Mouse (Mus musculus) lung, postnatal 0 days (tissue): ENCODE measurements around the gene Cplx3. TPM values are rescaled to one million over a fixed set of nuclear protein-coding genes. Genes with fewer than 3 reads are reported as not detected.

Experiments
- ATAC-seq: fragments of 200-750 bp; cut with Nextera tagmentation; 2 replicates; pipeline ENCODE4 v1.8.0; 2017; ENCODE audit warnings: moderate library complexity
- DNase-seq: peaks from one replicate; pipeline ENCODE4 v3.0.0-alpha.2; 2016; ENCODE audit warnings: low spot score
- H3K27ac ChIP-seq: fragments of 300-500 bp; sonication (generic); 2 replicates; pipeline ENCODE4 v1.5.1; 2014; ENCODE audit warnings: antibody characterized with exemption, mild to moderate bottlenecking, low read length, mixed read lengths
- H3K27me3 ChIP-seq: fragments of 300-500 bp; sonication (generic); replicated peaks from 2 replicates; pipeline ENCODE4 v1.6.1; 2014; ENCODE audit warnings: low read length, mixed read lengths; ENCODE audit not compliant: insufficient read depth
- H3K36me3 ChIP-seq: fragments of 300-500 bp; sonication (generic); 2 replicates; pipeline ENCODE4 v1.6.1; 2014; ENCODE audit warnings: low read length, mixed read lengths; ENCODE audit not compliant: insufficient read depth
- H3K4me1 ChIP-seq: fragments of 300-500 bp; sonication (generic); 2 replicates; pipeline ENCODE4 v1.6.1; 2014; ENCODE audit warnings: antibody characterized with exemption, low read depth, low read length, mixed read lengths; ENCODE audit not compliant: insufficient read depth
- H3K4me2 ChIP-seq: fragments of 300-500 bp; sonication (generic); replicated peaks from 2 replicates; pipeline ENCODE4 v1.6.1; 2014; ENCODE audit warnings: low read depth, mild to moderate bottlenecking, low read length, moderate library complexity, mixed read lengths
- H3K4me3 ChIP-seq: fragments of 300-500 bp; sonication (generic); 2 replicates; pipeline ENCODE4 v1.5.1; 2014; ENCODE audit warnings: low read depth, low read length
- H3K9ac ChIP-seq: fragments of 300-500 bp; sonication (generic); replicated peaks from 2 replicates; pipeline ENCODE4 v1.6.1; 2014; ENCODE audit warnings: low read depth, mild to moderate bottlenecking
- H3K9me3 ChIP-seq: fragments of 300-500 bp; sonication (generic); 2 replicates; pipeline ENCODE4 v1.6.1; 2016; ENCODE audit warnings: low read length, mixed read lengths
- CTCF ChIP-seq: IDR thresholded peaks from 2 replicates; pipeline ENCODE4 v1.5.1; 2016; ENCODE audit warnings: antibody characterized with exemption, mild to moderate bottlenecking
- EP300 ChIP-seq: IDR thresholded peaks from 2 replicates; pipeline ENCODE4 v1.6.1; 2016; ENCODE audit warnings: antibody characterized with exemption, mild to moderate bottlenecking, control low read depth
- WGBS: fragments of 180-500 bp; shearing (Covaris S2); extraction: QIAGEN DNeasy Blood & Tissue Kit; methylation state at CpG from one replicate; pipeline ENCODE4 v1.1.7; 2014; 5-methylcytosine and 5-hydroxymethylcytosine counted together
- polyA plus RNA-seq: library from polyadenylated mRNA; unstranded; fragments of >200 nt; fragmentation: Nextera tagmentation; extraction: Ambion mirVana; gene quantifications from 2 replicates; pipeline ENCODE4 v1.2.1, GENCODE M21; 2015

Cplx3 gene
- polyA plus RNA-seq, 1 experiment from 2014 or later: not detected

- no peak overlapping the region for H3K4me3 ChIP-seq
- H3K27ac ChIP-seq: peak overlapping the region; percentile 85
- TF ChIP-seq EP300: no peak
- TF ChIP-seq CTCF: no peak
- peak overlapping the region; percentile 42 for H3K4me2 ChIP-seq
- no peaks in the 10 kb centered on the region for H3K9me3 ChIP-seq
- H3K27me3 ChIP-seq: no peaks in the 10 kb centered on the region
- ATAC-seq (no peak), DNase-seq (no peak)
- H3K4me1 ChIP-seq: peaks cover 60% of the 10 kb centered on the region
- no peak overlapping the region for H3K9ac ChIP-seq
- WGBS: 58% methylated on average over 5 of the region's 5 CpGs
- H3K36me3 ChIP-seq: no peaks in the 10 kb centered on the region
Measured at GRCm38 (mm10) chr9:57639661-57640328, 33.7 kb upstream of the Cplx3 start.

DNA sequence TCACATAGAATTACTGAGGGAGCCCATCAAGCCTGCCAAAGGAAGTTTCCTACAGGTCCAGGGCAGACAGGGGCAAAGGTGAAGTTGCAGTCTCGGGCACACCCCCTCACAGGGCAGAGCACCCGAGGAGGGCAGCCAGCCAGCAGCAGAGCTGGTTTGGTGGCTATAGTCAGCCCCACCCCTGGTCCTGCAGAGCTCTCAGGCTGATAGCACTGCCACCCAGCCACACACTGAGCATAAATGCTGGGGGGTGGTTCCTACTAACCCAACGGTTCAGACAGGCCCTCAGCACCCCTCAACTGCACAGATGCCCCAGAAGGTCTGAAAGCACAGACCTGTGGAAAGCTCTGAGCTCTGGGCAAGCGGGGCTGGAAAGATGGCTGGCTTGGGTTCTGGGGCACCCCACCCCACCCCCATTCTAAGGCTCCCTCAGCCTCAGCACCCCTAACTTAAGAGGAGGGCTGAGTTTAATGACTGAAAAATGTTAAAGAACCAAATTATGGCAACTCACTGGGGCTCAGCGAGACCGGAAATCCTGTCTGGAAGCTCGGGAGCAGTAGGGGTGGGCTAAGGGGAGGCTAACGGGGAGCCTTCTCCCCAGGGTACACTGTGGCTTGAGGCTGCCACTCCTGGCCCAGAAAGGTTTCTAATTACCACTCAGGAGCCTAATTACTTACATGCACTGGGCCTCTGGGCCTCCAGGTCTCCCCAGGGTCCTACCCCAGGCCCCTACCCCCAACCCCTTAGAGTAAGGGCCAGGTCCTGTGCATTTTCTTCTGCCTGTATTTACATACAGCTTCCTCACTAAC is 32.8 kb upstream of the Cplx3 start:
- Histone ChIP-seq H3K9me3 (no peaks in the 10 kb centered on the region), H3K27ac (peak overlapping the region; percentile 85), H3K4me3 (no peak overlapping the region), H3K4me2 (peak overlapping the region; percentile 42), H3K36me3 (no peaks in the 10 kb centered on the region), H3K27me3 (no peaks in the 10 kb centered on the region), H3K9ac (peak overlapping the region; percentile 13; the same call in 1 of the 2 replicates), H3K4me1 (peaks cover 54% of the 10 kb centered on the region)
- ATAC-seq (peak; percentile 70), DNase-seq (peak; percentile 80)
- WGBS: 21% methylated on average over 8 of the region's 8 CpGs
- TF ChIP-seq CTCF (no peak), EP300 (no peak)

DNA sequence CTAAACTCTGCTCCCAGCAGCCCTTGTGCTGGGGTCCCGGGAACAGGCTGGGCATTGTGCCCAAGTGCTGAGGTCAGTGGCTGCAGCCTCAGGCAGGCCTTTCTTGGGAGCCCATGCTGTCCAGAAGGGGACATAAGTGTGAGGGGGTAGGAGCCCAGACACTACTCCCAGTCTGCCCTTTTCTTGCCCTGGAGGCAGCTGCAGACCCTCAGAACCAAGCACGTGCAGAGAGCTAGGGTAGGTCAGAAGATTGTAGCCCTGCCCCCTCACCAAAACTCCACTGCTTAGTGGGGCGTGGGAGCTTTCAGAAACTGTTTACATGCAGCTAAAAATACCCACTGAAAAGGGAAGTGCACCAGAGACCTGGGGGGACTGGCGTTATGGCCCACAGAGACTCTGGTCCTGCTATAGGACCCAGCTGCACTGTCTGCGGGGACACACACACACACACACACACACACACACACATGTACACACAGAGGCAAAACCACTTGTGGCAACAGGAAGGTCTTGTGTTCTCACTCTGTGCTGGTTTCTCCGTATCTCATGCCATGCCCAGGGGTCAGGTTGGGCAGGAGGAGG is 31.8 kb upstream of the Cplx3 start:
- peak overlapping the region; percentile 85 for H3K27ac ChIP-seq
- H3K27me3 ChIP-seq: no peaks in the 10 kb centered on the region
- no peak overlapping the region for H3K4me3 ChIP-seq
- peak; percentile 77 for DNase-seq
- H3K9me3 ChIP-seq: no peaks in the 10 kb centered on the region
- TF ChIP-seq EP300 (peak; percentile 53; the same call in 1 of the 2 replicates), CTCF (no peak)
- H3K9ac ChIP-seq: 0 out of 2 replicates have a peak overlapping the region, but pooled peaks have one; percentile 16
- no peaks in the 10 kb centered on the region for H3K36me3 ChIP-seq
- H3K4me2 ChIP-seq: peak overlapping the region; percentile 42
- H3K4me1 ChIP-seq: peaks cover 44% of the 10 kb centered on the region
- peak; percentile 71 for ATAC-seq
- 2% methylated on average over 6 of the region's 6 CpGs for WGBS

- DNase-seq: no peak
- Histone ChIP-seq H3K9ac (no peak overlapping the region), H3K9me3 (no peaks in the 10 kb centered on the region), H3K27me3 (no peaks in the 10 kb centered on the region), H3K36me3 (no peaks in the 10 kb centered on the region), H3K4me2 (no peak overlapping the region; the same call in 1 of the 2 replicates), H3K27ac (peak overlapping the region; percentile 85), H3K4me3 (no peak overlapping the region), H3K4me1 (peaks cover 41% of the 10 kb centered on the region)
- no peak for ATAC-seq
- 33% methylated on average over 3 of the region's 3 CpGs for WGBS
- TF ChIP-seq EP300 (no peak), CTCF (no peak)
Measured at GRCm38 (mm10) chr9:57637272-57637671, 31.2 kb upstream of the Cplx3 start.

DNA sequence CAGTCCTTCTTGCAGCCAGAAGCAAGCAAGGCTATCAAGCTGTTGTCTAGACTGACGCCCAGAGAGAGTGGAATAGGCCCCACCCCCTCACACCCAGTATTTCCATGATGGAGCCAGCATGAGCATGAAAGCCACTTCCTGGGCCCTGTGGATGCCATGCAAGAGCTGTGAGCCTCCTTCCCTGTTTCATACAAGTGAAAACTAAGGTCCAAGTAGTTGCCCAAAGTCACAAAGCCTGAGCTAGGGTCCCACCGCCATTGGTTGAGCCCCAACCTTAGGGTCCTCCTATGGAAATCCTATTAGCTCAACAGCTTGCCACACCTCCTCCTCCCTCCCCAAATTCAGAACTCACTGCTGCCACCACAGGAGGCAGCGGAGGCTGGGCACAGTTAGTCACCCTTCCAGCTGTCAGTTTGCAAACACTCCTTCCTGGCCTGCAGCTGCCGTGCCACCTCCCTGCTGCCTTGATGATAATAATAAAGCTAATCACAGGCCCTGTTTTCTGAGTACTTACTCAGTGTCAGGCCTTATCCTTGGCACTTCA is 27.5 kb upstream of the Cplx3 start:
- peak; percentile 51 for TF ChIP-seq CTCF
- TF ChIP-seq EP300: no peak
- H3K4me2 ChIP-seq: no peak overlapping the region
- H3K4me3 ChIP-seq: no peak overlapping the region
- DNase-seq (peak; percentile 38), ATAC-seq (no peak)
- H3K36me3 ChIP-seq: peaks cover 5% of the 10 kb centered on the region; the same call in 1 of the 2 replicates
- H3K9me3 ChIP-seq: no peaks in the 10 kb centered on the region
- no peak overlapping the region for H3K27ac ChIP-seq
- H3K27me3 ChIP-seq: no peaks in the 10 kb centered on the region
- 36% methylated on average over 4 of the region's 4 CpGs for WGBS
- H3K4me1 ChIP-seq: peaks cover 16% of the 10 kb centered on the region; the same call in 1 of the 2 replicates
- H3K9ac ChIP-seq: no peak overlapping the region
